Mouse (Mus musculus) lung, postnatal 0 days (tissue): ENCODE data around the gene Spcs3.

ENCODE experiments used
- CTCF ChIP-seq: IDR thresholded peaks from 2 replicates; pipeline ENCODE4 v1.5.1; 2016; ENCODE audit warnings: antibody characterized with exemption, mild to moderate bottlenecking
- EP300 ChIP-seq: IDR thresholded peaks from 2 replicates; pipeline ENCODE4 v1.6.1; 2016; ENCODE audit warnings: antibody characterized with exemption, mild to moderate bottlenecking, control low read depth

DNA sequence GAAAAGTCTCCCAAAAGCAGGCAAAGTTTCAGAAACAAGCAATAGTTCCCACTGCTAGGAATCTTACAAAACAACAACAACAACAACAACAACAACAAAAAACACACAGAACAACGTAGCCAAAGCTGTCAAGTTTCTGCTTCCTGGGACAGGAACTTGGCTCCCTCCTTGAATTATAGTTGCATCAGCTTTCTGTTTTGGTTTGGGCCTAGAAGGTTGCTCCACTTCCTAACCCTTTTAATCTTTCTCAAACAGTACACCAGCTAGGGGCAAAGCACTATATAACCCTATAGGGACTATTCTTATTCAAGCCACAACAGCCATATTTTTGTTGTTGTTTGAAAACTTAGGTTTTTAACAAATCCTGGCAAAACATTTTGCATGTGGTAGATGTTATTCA, 11.5 kb upstream of the Spcs3 start:
- no peak for TF ChIP-seq CTCF
- no peak for TF ChIP-seq EP300
